Mouse (Mus musculus) myocyte (in vitro differentiated cells): ENCODE results near the gene Lbhd2. TPM values are rescaled to one million over a fixed set of nuclear protein-coding genes. Genes with fewer than 3 reads are reported as not detected.
A peak's percentile ranks its signal among the peaks of the same experiment; 100 is the strongest.

Experiments used
- H3K27me3 ChIP-seq: one replicate; pipeline ENCODE4 v1.6.1; 2011; ENCODE audit not compliant: control insufficient read depth, insufficient read depth, insufficient read length
- H3K36me3 ChIP-seq: one replicate; pipeline ENCODE4 v1.6.1; 2011; ENCODE audit not compliant: control insufficient read depth, insufficient read depth
- H3K4me2 ChIP-seq: one replicate; pipeline ENCODE4 v1.6.1; 2011; ENCODE audit warnings: low read depth, control low read depth
- H3K4me3 ChIP-seq: one replicate; pipeline ENCODE4 v1.5.1; 2011; ENCODE audit warnings: mild to moderate bottlenecking, control low read depth, moderate library complexity
- H3K79me2 ChIP-seq: one replicate; pipeline ENCODE4 v1.6.1; 2011; ENCODE audit not compliant: control insufficient read depth, insufficient read depth
- H3ac ChIP-seq: one replicate; pipeline ENCODE4 v1.6.1; 2011; ENCODE audit not compliant: control insufficient read depth, insufficient read length
- CEBPB ChIP-seq: IDR thresholded peaks from 2 replicates; pipeline ENCODE4 v1.6.1; 2011; ENCODE audit warnings: mild to moderate bottlenecking, moderate library complexity; ENCODE audit not compliant: poor library complexity, insufficient read depth, severe bottlenecking
- E2F4 ChIP-seq: IDR thresholded peaks from one replicate; pipeline ENCODE4 v1.6.1; 2011; ENCODE audit warnings: mild to moderate bottlenecking, control low read depth, moderate library complexity; ENCODE audit not compliant: insufficient read depth
- MAX ChIP-seq: IDR thresholded peaks from one replicate; pipeline ENCODE4 v1.6.1; 2011; ENCODE audit warnings: low read depth, mild to moderate bottlenecking, control low read depth
- MYOD1 ChIP-seq, 3 experiments: IDR thresholded peaks; one replicate each; pipeline ENCODE4 v1.6.1; 2011; ENCODE audit warnings: control low read depth in 2 of 3, low read depth in 2 of 3, mild to moderate bottlenecking in 2 of 3, moderate library complexity in 1 of 3; ENCODE audit not compliant: insufficient read length in 2 of 3, control insufficient read depth in 1 of 3
- MYOG ChIP-seq, 3 experiments: IDR thresholded peaks; one replicate each; pipeline ENCODE4 v1.6.1; 2011; ENCODE audit warnings: control low read depth in 2 of 3, low read depth in 2 of 3, mild to moderate bottlenecking in 2 of 3; ENCODE audit not compliant: insufficient read length in 2 of 3, control insufficient read depth in 1 of 3, insufficient read depth in 1 of 3
- POLR2A ChIP-seq: IDR thresholded peaks from one replicate; pipeline ENCODE4 v1.6.1; 2011; ENCODE audit warnings: low read depth, mild to moderate bottlenecking, control low read depth, moderate library complexity; ENCODE audit not compliant: insufficient read length
- POLR2AphosphoS2 ChIP-seq: IDR thresholded peaks from one replicate; pipeline ENCODE4 v1.6.1; 2011; ENCODE audit warnings: low read depth, control low read depth; ENCODE audit not compliant: insufficient read length
- REST ChIP-seq: IDR thresholded peaks from one replicate; pipeline ENCODE4 v1.6.1; 2011; ENCODE audit warnings: mild to moderate bottlenecking, control low read depth, moderate library complexity; ENCODE audit not compliant: insufficient read depth, insufficient read length
- SRF ChIP-seq: IDR thresholded peaks from one replicate; pipeline ENCODE4 v1.6.1; 2011; ENCODE audit warnings: low read depth; ENCODE audit not compliant: control insufficient read depth, insufficient read length
- TCF12 ChIP-seq: IDR thresholded peaks from one replicate; pipeline ENCODE4 v1.6.1; 2011; ENCODE audit warnings: mild to moderate bottlenecking, control low read depth; ENCODE audit not compliant: poor library complexity, insufficient read depth, severe bottlenecking
- TCF3 ChIP-seq: IDR thresholded peaks from one replicate; pipeline ENCODE4 v1.6.1; 2011; ENCODE audit warnings: low read depth, control low read depth; ENCODE audit not compliant: insufficient read length
- USF1 ChIP-seq: IDR thresholded peaks from one replicate; pipeline ENCODE4 v1.6.1; 2011; ENCODE audit warnings: low read depth, mild to moderate bottlenecking, control low read depth, moderate library complexity
- polyA plus RNA-seq: library from polyadenylated mRNA; unstranded; fragments of >200 nt; fragmentation: generic; extraction: Trizol; gene quantifications from one replicate; pipeline ENCODE4 v1.2.1, GENCODE M21; 2012; ENCODE audit warnings: missing spikeins

The Lbhd2 gene
- polyA plus RNA-seq, 1 experiment, result not detected

DNA sequence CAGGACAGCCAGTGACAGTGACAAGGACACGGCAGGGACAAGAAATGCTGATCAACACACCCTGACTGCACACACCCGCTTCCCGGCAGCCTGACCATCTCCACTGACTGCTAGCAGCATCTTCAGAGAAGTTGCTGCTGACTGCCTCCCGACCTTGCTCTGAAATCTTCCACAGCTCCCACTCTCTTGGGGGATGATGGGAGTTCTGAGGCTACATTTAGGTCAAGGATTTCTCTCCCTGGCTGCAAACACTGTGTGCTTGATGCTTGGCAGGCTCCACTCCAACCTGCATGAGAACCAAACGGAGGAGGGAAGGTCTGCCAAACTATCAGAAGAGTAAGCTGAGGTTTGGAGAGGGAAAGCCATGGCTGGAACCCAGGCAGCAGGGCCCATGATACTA, 9.6 kb upstream of the Lbhd2 start:
- Histone ChIP-seq H3K4me2 (no peak overlapping the region), H3K79me2 (no peaks in the 10 kb centered on the region), H3K4me3 (no peak overlapping the region), H3K36me3 (no peaks in the 10 kb centered on the region), H3ac (no peak overlapping the region), H3K27me3 (peaks cover 33% of the 10 kb centered on the region)
- TF ChIP-seq MAX, result no peak
- no peak for TF ChIP-seq POLR2AphosphoS2

DNA sequence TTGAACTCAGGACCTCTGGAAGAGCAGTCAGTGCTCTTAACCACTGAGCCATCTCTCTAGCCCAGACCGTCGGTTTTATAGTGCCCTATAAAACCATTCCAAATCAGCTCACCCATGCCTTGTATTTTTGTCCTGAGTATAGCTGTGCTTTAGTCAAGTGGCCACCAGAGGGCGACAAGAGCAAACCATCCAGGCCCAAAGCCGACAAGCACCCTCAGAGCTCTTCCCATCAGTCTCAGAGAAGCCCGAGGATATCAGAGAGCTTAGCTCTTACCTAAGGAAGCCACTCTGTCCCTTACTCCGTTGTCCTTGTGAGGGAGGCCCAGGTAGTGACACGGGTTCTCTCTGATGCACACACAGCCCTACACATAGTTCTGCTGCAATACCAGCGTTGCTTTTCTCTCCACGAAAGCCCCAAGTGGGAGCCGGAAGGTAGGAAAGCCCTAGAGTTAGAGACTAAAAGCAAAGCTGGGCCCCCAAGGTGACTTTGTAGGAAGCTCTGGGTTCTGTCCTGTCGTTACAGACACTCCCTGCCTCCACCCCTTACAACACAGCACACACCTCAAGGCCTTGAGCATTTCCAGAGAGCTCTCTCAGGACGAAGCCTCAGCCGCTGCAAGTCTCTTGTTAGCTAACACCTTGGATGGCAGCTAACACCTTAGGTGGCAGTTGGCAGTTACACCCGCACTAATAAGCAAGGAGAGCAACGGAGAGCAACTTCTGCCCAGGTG, 5.0 kb upstream of the Lbhd2 start:
- no peak overlapping the region for H3ac ChIP-seq
- TF ChIP-seq POLR2A (no peak), REST (no peak), USF1 (no peak), MYOD1 (IDR thresholded peaks at IDR 0.05; ENCODE audit: control insufficient read depth in 1 of 3, insufficient read length in 2 of 3, low read depth in 2 of 3) (no peak), MYOG (IDR thresholded peaks at IDR 0.05; ENCODE audit: control insufficient read depth in 1 of 3, insufficient read depth in 1 of 3, insufficient read length in 2 of 3, low read depth in 2 of 3) (no peak), CEBPB (no peak), TCF12 (no peak), E2F4 (no peak), TCF3 (no peak), MAX (no peak), POLR2AphosphoS2 (no peak), SRF (no peak)
- H3K4me2 ChIP-seq, result no peak overlapping the region
- H3K4me3 ChIP-seq, result no peak overlapping the region
- H3K79me2 ChIP-seq, result no peaks in the 10 kb centered on the region
- H3K27me3 ChIP-seq, result peaks cover 29% of the 10 kb centered on the region
- no peaks in the 10 kb centered on the region for H3K36me3 ChIP-seq

DNA sequence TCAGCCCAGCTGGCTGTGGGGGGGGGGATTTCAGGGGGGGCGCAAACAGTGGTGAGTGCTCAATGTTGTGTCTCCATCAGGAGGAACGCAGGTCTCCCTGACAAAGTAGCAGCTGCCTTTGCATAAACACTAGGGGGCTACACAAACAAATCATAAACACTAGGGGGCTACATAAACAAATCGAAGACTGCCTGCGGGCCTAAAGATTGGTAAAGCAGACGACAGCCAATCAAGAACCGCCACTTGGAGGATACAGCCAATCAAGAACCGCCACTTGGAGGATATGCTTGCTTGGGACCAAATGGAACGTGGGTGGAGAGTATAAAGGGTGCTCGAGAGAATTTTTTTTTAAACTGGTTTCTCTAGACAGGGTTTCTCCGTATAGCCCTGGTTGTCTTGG, 1.7 kb upstream of the Lbhd2 start:
- Histone ChIP-seq H3ac (no peak overlapping the region), H3K4me2 (no peak overlapping the region), H3K79me2 (no peaks in the 10 kb centered on the region), H3K4me3 (no peak overlapping the region), H3K36me3 (no peaks in the 10 kb centered on the region), H3K27me3 (peaks cover 8% of the 10 kb centered on the region)
- no peak for TF ChIP-seq TCF12

DNA sequence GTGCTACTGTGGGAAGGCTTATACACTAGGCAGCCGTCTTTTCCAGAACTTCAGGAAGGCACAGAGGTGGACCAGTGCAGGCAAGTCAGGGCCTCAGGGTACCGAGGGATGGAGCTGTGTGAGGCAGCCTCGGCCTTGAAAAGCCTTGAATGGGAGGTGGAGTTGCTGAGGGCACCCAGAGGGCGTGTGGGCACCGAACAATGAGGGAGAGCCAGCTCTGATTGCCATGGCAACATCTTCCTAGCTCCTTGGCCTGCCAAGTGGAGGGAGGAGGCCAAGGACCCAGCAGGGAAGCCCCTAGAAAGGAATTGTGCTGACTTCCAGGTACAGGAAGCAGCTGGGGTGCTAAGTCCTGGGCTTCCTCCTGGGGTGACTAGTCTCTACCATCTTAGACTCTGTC, 3.0 kb downstream of the Lbhd2 start:
- no peak overlapping the region for H3K4me2 ChIP-seq
- H3K79me2 ChIP-seq, result no peaks in the 10 kb centered on the region
- TF ChIP-seq MAX, result no peak
- no peak for TF ChIP-seq MYOG (IDR thresholded peaks at IDR 0.05; ENCODE audit: control insufficient read depth in 1 of 3, insufficient read depth in 1 of 3, insufficient read length in 2 of 3, low read depth in 2 of 3)
- TF ChIP-seq E2F4, result no peak
- TF ChIP-seq SRF, result no peak
- no peak for TF ChIP-seq POLR2A
- TF ChIP-seq TCF12, result no peak
- TF ChIP-seq MYOD1 (IDR thresholded peaks at IDR 0.05; ENCODE audit: control insufficient read depth in 1 of 3, insufficient read length in 2 of 3, low read depth in 2 of 3), result no peak
- TF ChIP-seq USF1, result no peak
- no peak for TF ChIP-seq REST
- TF ChIP-seq CEBPB, result no peak
- TF ChIP-seq POLR2AphosphoS2, result no peak
- TF ChIP-seq TCF3, result no peak
- no peaks in the 10 kb centered on the region for H3K36me3 ChIP-seq
- no peak overlapping the region for H3ac ChIP-seq
- H3K27me3 ChIP-seq, result peaks cover 8% of the 10 kb centered on the region
- H3K4me3 ChIP-seq, result no peak overlapping the region

DNA sequence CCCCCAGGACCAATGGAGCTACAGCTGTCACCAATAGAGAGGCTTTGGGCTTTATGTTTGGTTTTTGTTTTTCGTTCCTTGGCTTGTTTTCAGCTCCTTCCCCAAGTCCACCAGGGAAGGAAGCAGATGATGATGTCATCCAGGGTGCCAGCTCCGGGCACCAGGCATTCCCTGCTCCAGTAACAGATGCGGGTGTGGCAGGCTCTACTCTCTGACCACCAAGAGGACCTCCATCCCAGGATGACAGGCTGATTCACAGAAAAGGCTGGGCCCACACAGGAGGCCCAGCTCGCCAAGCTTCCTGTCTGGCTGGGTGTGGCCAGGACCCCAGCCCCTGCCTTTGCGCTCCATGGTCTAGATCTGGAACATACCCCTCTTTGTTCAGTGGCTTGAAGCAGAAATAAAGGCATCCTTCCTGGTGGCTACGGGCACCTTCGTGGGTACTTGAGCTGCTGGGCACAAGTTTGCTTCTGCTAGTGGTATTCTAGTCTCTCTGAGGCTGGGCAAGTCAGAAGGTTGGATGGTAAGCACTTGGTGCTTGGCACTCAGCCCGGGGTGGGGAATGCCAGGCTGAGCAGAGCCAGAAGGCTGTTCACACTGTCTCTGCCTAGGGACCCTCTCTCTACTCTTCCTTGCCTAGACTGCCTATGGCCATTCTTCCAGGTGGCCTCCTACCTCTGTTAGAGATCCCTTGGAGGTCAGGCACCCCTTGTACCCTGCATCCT, 5.2 kb downstream of the Lbhd2 start:
- H3K79me2 ChIP-seq, result no peaks in the 10 kb centered on the region
- no peak overlapping the region for H3K4me3 ChIP-seq
- no peaks in the 10 kb centered on the region for H3K36me3 ChIP-seq
- TF ChIP-seq POLR2AphosphoS2 (no peak), POLR2A (no peak), E2F4 (no peak), MYOD1 (IDR thresholded peaks at IDR 0.05; ENCODE audit: control insufficient read depth in 1 of 3, insufficient read length in 2 of 3, low read depth in 2 of 3) (peak in 1 of 3 experiments; percentile 15), MAX (no peak)
- no peak overlapping the region for H3ac ChIP-seq
- peaks cover 5% of the 10 kb centered on the region for H3K27me3 ChIP-seq
- H3K4me2 ChIP-seq, result peak overlapping the region; percentile 59
